Mouse (Mus musculus) CH12.LX (cell line): ENCODE data around the gene Ak4. TPM values are rescaled to one million over a fixed set of nuclear protein-coding genes. Genes with fewer than 3 reads are reported as not detected.

Source experiments
- DNase-seq: peaks from one replicate; pipeline ENCODE4 v3.0.0-alpha.2; 2013; ENCODE audit errors: extremely low read depth
- H3K27ac ChIP-seq: 2 replicates; pipeline ENCODE4 v1.5.1; 2012; ENCODE audit warnings: low read depth, mild to moderate bottlenecking, control low read depth, moderate library complexity; ENCODE audit not compliant: insufficient read depth
- H3K27me3 ChIP-seq: replicated peaks from 2 replicates; pipeline ENCODE3; 2012; ENCODE audit warnings: inconsistent platforms
- H3K36me3 ChIP-seq, 2 experiments: replicated peaks in 1 of 2; 2 replicates each; pipeline versions ENCODE3 to v1.6.1; 2012; ENCODE audit warnings: inconsistent platforms in 1 of 2, low read length in 1 of 2, mild to moderate bottlenecking in 1 of 2, mixed read lengths in 1 of 2, moderate library complexity in 1 of 2; ENCODE audit not compliant: control insufficient read depth in 1 of 2, insufficient read depth in 1 of 2
- H3K4me1 ChIP-seq, 2 experiments: 2 replicates each; pipeline ENCODE4 v1.6.1; 2012; ENCODE audit warnings: inconsistent platforms in 1 of 2, moderate library complexity in 1 of 2; ENCODE audit not compliant: insufficient read depth in 2 of 2, control insufficient read depth in 1 of 2
- H3K4me2 ChIP-seq: 2 replicates; pipeline ENCODE4 v1.6.1; 2012; ENCODE audit warnings: low read depth, mild to moderate bottlenecking, control low read depth; ENCODE audit not compliant: poor library complexity, insufficient read depth, severe bottlenecking
- H3K4me3 ChIP-seq, 3 experiments: fragments of 150-350 bp in 1 of 3; sonication (generic) in 1 of 3; replicated peaks in 1 of 3; 2 replicates each; pipeline versions ENCODE3 to v1.5.1; 2011 to 2012; ENCODE audit warnings: low read depth in 2 of 3, low read length in 2 of 3, mild to moderate bottlenecking in 2 of 3, moderate library complexity in 2 of 3, control low read depth in 1 of 3, improper control_type of control experiment in 1 of 3, inconsistent platforms in 1 of 3, mixed read lengths in 1 of 3; ENCODE audit not compliant: poor library complexity in 1 of 3
- H3K79me2 ChIP-seq: replicated peaks from 2 replicates; pipeline ENCODE4 v1.6.1; 2012; ENCODE audit warnings: mild to moderate bottlenecking, moderate library complexity; ENCODE audit not compliant: control insufficient read depth, poor library complexity, insufficient read depth, severe bottlenecking; ENCODE audit errors: extremely low read depth
- H3K9ac ChIP-seq: 2 replicates; pipeline ENCODE4 v1.6.1; 2012; ENCODE audit warnings: low read depth, mild to moderate bottlenecking, control low read depth, moderate library complexity; ENCODE audit not compliant: insufficient read depth
- H3K9me3 ChIP-seq: replicated peaks from 2 replicates; pipeline ENCODE3; 2012; ENCODE audit warnings: low read length, inconsistent platforms, mixed read lengths
- BHLHE40 ChIP-seq: IDR thresholded peaks from 2 replicates; pipeline ENCODE4 v1.6.1; 2011; ENCODE audit warnings: mild to moderate bottlenecking, low read depth, low read length, improper control_type of control experiment
- CTCF ChIP-seq, 2 experiments: IDR thresholded peaks in 1 of 2; conservative IDR thresholded peaks in 1 of 2; 2 replicates each; pipeline ENCODE4 v1.5.1; 2011 to 2012; ENCODE audit warnings: low read depth in 2 of 2, low read length in 2 of 2, improper control_type of control experiment in 1 of 2, inconsistent platforms in 1 of 2, mild to moderate bottlenecking in 1 of 2, moderate library complexity in 1 of 2
- E2F4 ChIP-seq: IDR thresholded peaks from 2 replicates; pipeline ENCODE4 v1.6.1; 2011; ENCODE audit warnings: low read depth, low read length, improper control_type of control experiment; ENCODE audit not compliant: insufficient replicate concordance
- ETS1 ChIP-seq: conservative IDR thresholded peaks from 2 replicates; pipeline ENCODE4 v1.6.1; 2012; ENCODE audit warnings: low read depth, mild to moderate bottlenecking, inconsistent platforms, low read length, improper control_type of control experiment, moderate library complexity
- JUND ChIP-seq: conservative IDR thresholded peaks from 2 replicates; pipeline ENCODE4 v1.6.1; 2011; ENCODE audit warnings: low read depth, low read length, improper control_type of control experiment
- KAT2A ChIP-seq: IDR thresholded peaks from 2 replicates; pipeline ENCODE4 v1.6.1; 2012; ENCODE audit warnings: low read length, improper control_type of control experiment, inconsistent platforms; ENCODE audit not compliant: insufficient replicate concordance
- MAFK ChIP-seq: IDR thresholded peaks from 2 replicates; pipeline ENCODE4 v1.6.1; 2011; ENCODE audit warnings: low read length, improper control_type of control experiment; ENCODE audit not compliant: insufficient replicate concordance
- MXI1 ChIP-seq: IDR thresholded peaks from 2 replicates; pipeline ENCODE4 v1.6.1; 2011; ENCODE audit warnings: mild to moderate bottlenecking, low read depth, low read length, improper control_type of control experiment
- MYC ChIP-seq: IDR thresholded peaks from 2 replicates; pipeline ENCODE4 v1.6.1; 2011; ENCODE audit warnings: low read depth, mild to moderate bottlenecking, improper control_type of control experiment, low read length
- PAX5 ChIP-seq: IDR thresholded peaks from 2 replicates; pipeline ENCODE4 v1.6.1; 2012; ENCODE audit warnings: low read length, inconsistent platforms, mixed read lengths
- RAD21 ChIP-seq: IDR thresholded peaks from 2 replicates; pipeline ENCODE4 v1.6.1; 2011; ENCODE audit warnings: low read depth, mild to moderate bottlenecking, low read length, improper control_type of control experiment, moderate library complexity
- SIN3A ChIP-seq: IDR thresholded peaks from 2 replicates; pipeline ENCODE4 v1.6.1; 2012; ENCODE audit warnings: low read length, improper control_type of control experiment, inconsistent platforms
- SMC3 ChIP-seq: IDR thresholded peaks from 2 replicates; pipeline ENCODE4 v1.6.1; 2011; ENCODE audit warnings: low read depth, low read length, improper control_type of control experiment
- UBTF ChIP-seq: IDR thresholded peaks from 2 replicates; pipeline ENCODE4 v1.6.1; 2012; ENCODE audit warnings: low read depth, mild to moderate bottlenecking, inconsistent platforms, low read length, improper control_type of control experiment, moderate library complexity
- USF1 ChIP-seq: IDR thresholded peaks from 2 replicates; pipeline ENCODE4 v1.6.1; 2014; ENCODE audit warnings: low read depth, mild to moderate bottlenecking, inconsistent platforms, low read length, improper control_type of control experiment
- ZKSCAN1 ChIP-seq: IDR thresholded peaks from 2 replicates; pipeline ENCODE4 v1.6.1; 2012; ENCODE audit warnings: low read depth, inconsistent platforms, low read length, improper control_type of control experiment, borderline replicate concordance
- ZMIZ1 ChIP-seq: IDR thresholded peaks from 2 replicates; pipeline ENCODE4 v1.6.1; 2012; ENCODE audit warnings: low read depth, mild to moderate bottlenecking, inconsistent platforms, low read length, improper control_type of control experiment
- dilution Hi-C: fragments of 300-500 bp; cut with MboI; formaldehyde crosslinking; loops from 2 replicates; pipeline ENCODE4 v1.14.3; 2020; ENCODE audit warnings: low sequenced_read_pairs; ENCODE audit not compliant: extremely low pct_unique_long_range_greater_than_20kb, extremely low pct_ligation_motif_present
- in situ Hi-C: fragments of 300-500 bp; cut with MboI; formaldehyde crosslinking; loops from 3 replicates; pipeline ENCODE4 v1.14.3; 2019; ENCODE audit warnings: low sequenced_read_pairs, low pct_ligation_motif_present, low pct_unique_long_range_greater_than_20kb, mixed read lengths
- polyA plus RNA-seq: library from polyadenylated mRNA; unstranded; fragments of >175 nt; gene quantifications from 2 replicates; pipeline ENCODE4 v1.2.1, GENCODE M21; 2012; ENCODE audit warnings: low read depth; ENCODE audit not compliant: insufficient read length
- total RNA-seq, 2 experiments: library from RNA; depleted of rRNA; stranded (reverse); fragments of 300-350 nt in 1 of 2; fragments of >200 nt in 1 of 2; gene quantifications; 2 replicates each; pipeline ENCODE4 v1.2.3; 2012 to 2014

Gene Ak4
- total and polyA plus RNA-seq, 3 experiments = 11.8 to 49.4 (median 23.0) TPM

- no peaks in the 10 kb centered on the region for H3K9me3 ChIP-seq
- H3K36me3 ChIP-seq = no peaks in the 10 kb centered on the region
- in situ Hi-C loops = no loop called here
- dilution Hi-C loops = no loop called here
- no peak for DNase-seq
- no peaks in the 10 kb centered on the region for H3K4me1 ChIP-seq
- no peaks in the 10 kb centered on the region for H3K79me2 ChIP-seq
- TF ChIP-seq ZMIZ1 (no peak), MXI1 (no peak), ETS1 (no peak), PAX5 (no peak)
- H3K4me2 ChIP-seq = no peak overlapping the region
- no peaks in the 10 kb centered on the region for H3K27me3 ChIP-seq
- no peak overlapping the region for H3K9ac ChIP-seq
- H3K27ac ChIP-seq = no peak overlapping the region
- no peak overlapping the region for H3K4me3 ChIP-seq
Measured at GRCm38 (mm10) chr4:101510904-101511210, 91.8 kb downstream of the Ak4 start.

GRCm38 (mm10) chr4:101511768-101512521, 92.9 kb downstream of the Ak4 start:
- in situ Hi-C loops = no loop called here

GRCm38 (mm10) chr4:101513251-101513650, 94.2 kb downstream of the Ak4 start:
- no peak for TF ChIP-seq UBTF
- no peak for TF ChIP-seq BHLHE40
- no peak for TF ChIP-seq KAT2A
- peak in 1 of 2 experiments; percentile 53; a peak in 2 of 4 replicates for TF ChIP-seq CTCF (conservative IDR thresholded peaks at IDR 0.05 in 1 of 2, IDR thresholded peaks at IDR 0.05 in 1 of 2; ENCODE audit: low read depth in 2 of 2, low read length in 2 of 2)
- peak; percentile 37; the same call in 1 of the 2 replicates for TF ChIP-seq SMC3
- TF ChIP-seq USF1 = no peak
- no peak for TF ChIP-seq E2F4
- no peak for TF ChIP-seq JUND
- TF ChIP-seq RAD21 = peak; percentile 52
- no peak for TF ChIP-seq ETS1
- TF ChIP-seq, all 38 proteins: peak for 3
- Histone ChIP-seq H3K79me2 (no peaks in the 10 kb centered on the region), H3K27me3 (no peaks in the 10 kb centered on the region), H3K36me3 (no peaks in the 10 kb centered on the region), H3K9me3 (no peaks in the 10 kb centered on the region), H3K9ac (no peak overlapping the region), H3K4me2 (no peak overlapping the region), H3K27ac (no peak overlapping the region), H3K4me3 (no peak overlapping the region), H3K4me1 (no peaks in the 10 kb centered on the region)
- in situ Hi-C loops (no loop called here), dilution Hi-C loops (no loop called here)
- peak; percentile 3 for DNase-seq

More at GRCm38 (mm10) chr4:101511768-101512521, 92.9 kb downstream of the Ak4 start:
- no peaks in the 10 kb centered on the region for H3K27me3 ChIP-seq
- H3K79me2 ChIP-seq = no peaks in the 10 kb centered on the region
- no peak overlapping the region for H3K4me3 ChIP-seq
- DNase-seq = no peak
- no peaks in the 10 kb centered on the region for H3K4me1 ChIP-seq
- no peaks in the 10 kb centered on the region for H3K36me3 ChIP-seq
- H3K9me3 ChIP-seq = no peaks in the 10 kb centered on the region
- H3K27ac ChIP-seq = no peak overlapping the region
- H3K4me2 ChIP-seq = no peak overlapping the region; the same call in 1 of the 2 replicates
- TF ChIP-seq BHLHE40 = no peak
- TF ChIP-seq CTCF (conservative IDR thresholded peaks at IDR 0.05 in 1 of 2, IDR thresholded peaks at IDR 0.05 in 1 of 2; ENCODE audit: low read depth in 2 of 2, low read length in 2 of 2) = no peak
- no peak for TF ChIP-seq SIN3A
- no peak for TF ChIP-seq MAFK
- no peak for TF ChIP-seq ZKSCAN1
- TF ChIP-seq MYC = no peak
- H3K9ac ChIP-seq = no peak overlapping the region
- dilution Hi-C loops = no loop called here
